Mouse (Mus musculus) small intestine, adult 2 months (tissue): ENCODE results near the gene Atxn2.

Experiments
- CTCF ChIP-seq: fragments of 200-500 bp; IDR thresholded peaks from 2 replicates; pipeline ENCODE4 v1.5.1; 2012; ENCODE audit warnings: low read depth, mild to moderate bottlenecking, control low read depth, inconsistent platforms, low read length, moderate library complexity, mixed read lengths; ENCODE audit not compliant: insufficient replicate concordance, insufficient read length; ENCODE audit errors: extremely low read depth
- POLR2A ChIP-seq: fragments of 200-500 bp; IDR thresholded peaks from 2 replicates; pipeline ENCODE4 v1.6.1; 2012; ENCODE audit warnings: low read depth, mild to moderate bottlenecking, control low read depth, inconsistent platforms, low read length, moderate library complexity

DNA sequence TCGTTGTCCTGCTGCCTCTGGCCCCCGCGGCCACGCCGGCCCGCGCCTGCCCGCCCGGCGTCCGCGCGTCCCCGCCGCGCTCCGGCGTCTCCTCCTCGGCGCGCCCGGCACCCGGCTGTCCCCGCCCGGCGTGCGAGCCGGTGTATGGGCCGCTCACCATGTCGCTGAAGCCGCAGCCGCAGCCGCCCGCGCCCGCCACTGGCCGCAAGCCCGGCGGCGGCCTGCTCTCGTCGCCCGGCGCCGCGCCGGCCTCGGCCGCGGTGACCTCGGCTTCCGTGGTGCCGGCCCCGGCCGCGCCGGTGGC lies 743 bp downstream of the Atxn2 start:
- no peak for TF ChIP-seq CTCF
- TF ChIP-seq POLR2A: no peak
